26 mouse cellular contexts compared by ENCODE assay signal in the genomic region with DNA sequence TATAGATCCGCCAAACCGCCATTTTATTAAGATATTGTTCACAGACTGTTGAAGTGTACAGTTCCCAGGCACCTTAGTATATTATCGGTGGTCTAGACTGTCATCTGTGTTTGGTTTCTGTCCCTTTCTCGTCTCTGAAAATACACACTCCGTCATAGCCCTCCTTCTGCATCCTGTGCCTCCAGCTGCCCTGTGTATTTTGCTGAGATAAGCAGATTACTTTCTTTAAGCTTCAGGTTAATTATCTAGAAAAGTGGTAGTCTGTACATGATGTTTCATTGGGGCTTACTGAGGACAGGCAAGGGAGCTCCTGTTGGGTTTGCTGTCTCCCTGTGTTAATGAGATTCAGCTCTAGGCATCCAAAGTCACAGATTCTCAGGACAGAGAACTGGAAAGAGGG.
"Had no signal": no experiment of that assay in that cellular context is flagged by ENCODE, and none has a peak within 500 bp of the region (broad histone marks: within the 10 kb centered on the region; RNA-seq: fewer than 3 reads in every experiment).

No protein-coding gene starts in this region.

- H3K27me3 ChIP-seq: heart, embryonic 13.5 days; heart, embryonic 15.5 days; hindbrain, embryonic 13.5 days; hindbrain, embryonic 15.5 days; kidney, embryonic 15.5 days; liver, embryonic 13.5 days had no signal

- H3K36me3 ChIP-seq: heart, embryonic 13.5 days; heart, embryonic 15.5 days; hindbrain, embryonic 15.5 days; kidney, embryonic 15.5 days; limb, embryonic 12.5 days; liver, embryonic 13.5 days had no signal

- H3K9ac ChIP-seq: heart, embryonic 13.5 days; heart, embryonic 15.5 days; hindbrain, embryonic 13.5 days; hindbrain, embryonic 15.5 days; kidney, embryonic 15.5 days; limb, embryonic 12.5 days; liver, embryonic 13.5 days had no signal

- H3K4me2 ChIP-seq: heart, embryonic 11.5 days; heart, embryonic 13.5 days; heart, embryonic 15.5 days; hindbrain, embryonic 13.5 days; hindbrain, embryonic 15.5 days; kidney, embryonic 15.5 days; limb, embryonic 12.5 days; liver, embryonic 11.5 days; liver, embryonic 13.5 days had no signal

- H3K27ac ChIP-seq: heart, embryonic 13.5 days; heart, embryonic 15.5 days; hindbrain, embryonic 13.5 days; hindbrain, embryonic 15.5 days; hindbrain, postnatal 0 days; kidney, embryonic 15.5 days; kidney, postnatal 0 days; limb, embryonic 12.5 days; liver, embryonic 13.5 days had no signal

- H3K4me1 ChIP-seq: heart, embryonic 13.5 days; heart, embryonic 15.5 days; hindbrain, embryonic 13.5 days; hindbrain, embryonic 15.5 days; kidney, embryonic 15.5 days; limb, embryonic 12.5 days; liver, embryonic 13.5 days had no signal

- H3K4me3 ChIP-seq: heart, embryonic 13.5 days; heart, embryonic 15.5 days; hindbrain, embryonic 13.5 days; hindbrain, embryonic 15.5 days; kidney, embryonic 15.5 days; limb, embryonic 12.5 days; liver, embryonic 13.5 days had no signal

- H3K9me3 ChIP-seq: heart, embryonic 13.5 days; heart, embryonic 15.5 days; hindbrain, embryonic 13.5 days; hindbrain, embryonic 15.5 days; kidney, embryonic 15.5 days; limb, embryonic 12.5 days; liver, embryonic 13.5 days had no signal

- ATAC-seq: hindbrain, postnatal 0 days; intestine, embryonic 16.5 days had no signal

- DNase-seq: gastrocnemius, postnatal 14 days; gastrocnemius, postnatal 36 days; heart, adult 18-20 months; heart, postnatal 14 days; heart, postnatal 36 days; kidney, adult 11 months; kidney, adult 2 months; kidney, adult 9 months; kidney, postnatal 14 days; kidney, postnatal 36 days; layer of hippocampus, adult 9-11 months; layer of hippocampus, postnatal 36 days; left cerebral cortex, postnatal 4 days; liver; liver, embryonic 13.5 days had no signal
